Mouse (Mus musculus): ENCODE measurements around the gene Gm10717.
A peak's percentile ranks its signal among the peaks of the same experiment; 100 is the strongest.
"Not testable (repeated sequence)": the region's sequence is repeated elsewhere in the genome, so short reads cannot be mapped to it uniquely, and the experiment has no call there.

Gm10717 gene

DNA sequence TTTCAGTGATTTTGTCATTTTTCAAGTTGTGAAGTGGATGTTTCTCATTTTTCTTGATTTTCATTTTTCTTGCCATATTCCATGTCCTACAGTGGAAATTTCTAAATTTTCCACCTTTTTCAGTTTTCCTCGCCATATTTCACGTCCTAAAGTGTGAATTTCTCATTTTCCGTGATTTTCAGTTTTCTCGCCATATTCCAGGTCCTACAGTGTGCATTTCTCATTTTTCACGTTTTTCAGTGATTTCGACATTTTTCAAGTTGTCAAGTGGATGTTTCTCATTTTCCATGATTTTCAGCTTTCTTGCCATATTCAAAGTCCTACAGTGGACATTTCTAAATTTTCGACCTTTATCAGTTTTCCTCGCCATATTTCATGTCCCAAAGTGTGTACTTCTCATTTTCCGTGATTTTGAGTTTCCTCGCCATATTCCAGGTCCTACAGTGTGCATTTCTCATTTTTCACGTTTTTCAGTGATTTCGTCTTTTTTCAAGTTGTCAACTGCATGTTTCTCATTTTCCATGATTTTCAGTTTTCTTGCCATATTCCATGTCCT is at the start of gene Gm10717:
Gene Gm10717, plus strand, starts transcription at position 506 of the 556 bp plus-strand sequence.
- not testable (repeated sequence) for DNase-seq (ENCODE audit: low spot score)

DNA sequence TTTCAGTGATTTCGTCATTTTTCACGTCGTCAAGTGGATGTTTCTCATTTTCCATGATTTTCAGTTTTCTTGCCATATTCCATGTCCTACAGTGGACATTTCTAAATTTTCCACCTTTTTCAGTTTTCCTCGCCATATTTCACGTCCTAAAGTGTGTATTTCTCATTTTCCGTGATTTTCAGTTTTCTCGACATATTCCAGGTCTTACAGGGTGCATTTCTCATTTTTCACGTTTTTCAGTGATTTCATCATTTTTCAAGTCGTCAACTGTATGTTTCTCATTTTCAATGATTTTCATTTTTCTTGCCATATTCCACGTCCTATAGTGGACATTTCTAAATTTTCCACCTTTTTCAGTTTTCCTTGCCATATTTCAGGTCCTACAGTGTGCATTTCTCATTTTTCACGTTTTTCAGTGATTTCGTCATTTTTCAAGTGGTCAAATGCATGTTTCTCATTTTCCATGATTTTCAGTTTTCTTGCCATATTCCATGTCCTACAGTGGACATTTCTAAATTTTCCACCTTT is 24.7 kb upstream of the Gm10717 start, which contains the start of gene Gm10722:
Gene Gm10722, plus strand, starts transcription at position 478 of the 528 bp plus-strand sequence.
- DNase-seq (ENCODE audit: low spot score), result peak; percentile 50

DNA sequence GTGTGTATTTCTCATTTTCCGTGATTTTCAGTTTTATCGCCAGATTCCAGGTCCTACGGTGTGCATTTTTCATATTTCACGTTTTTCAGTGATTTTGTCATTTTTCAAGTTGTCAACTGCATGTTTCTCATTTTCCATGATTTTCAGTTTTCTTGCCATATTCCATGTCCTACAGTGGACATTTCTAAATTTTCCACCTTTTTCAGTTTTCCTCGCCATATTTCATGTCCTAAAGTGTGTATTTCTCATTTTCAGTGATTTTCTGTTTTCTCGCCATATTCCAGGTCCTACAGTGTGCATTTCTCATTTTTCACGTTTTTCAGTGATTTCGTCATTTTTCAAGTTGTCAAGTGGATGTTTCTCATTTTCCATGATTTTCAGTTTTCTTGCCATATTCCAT is 24.2 kb upstream of the Gm10717 start:
- not testable (repeated sequence) for DNase-seq (ENCODE audit: low spot score)

- peak; percentile 24 for DNase-seq (ENCODE audit: low spot score)
Observed at GRCm38 (mm10) chr9:3001948-3002659, 23.1 kb upstream of the Gm10717 start.

GRCm38 (mm10) chr9:3002794-3003396 is 22.3 kb upstream of the Gm10717 start, which contains the start of gene Gm11168:
TSS of gene Gm11168 (plus strand) at chr9:3003346.
- DNase-seq (ENCODE audit: low spot score), result not testable (repeated sequence)

- DNase-seq (ENCODE audit: low spot score), result not testable (repeated sequence)
Observed at GRCm38 (mm10) chr9:3006179-3006578, 19.0 kb upstream of the Gm10717 start.

DNA sequence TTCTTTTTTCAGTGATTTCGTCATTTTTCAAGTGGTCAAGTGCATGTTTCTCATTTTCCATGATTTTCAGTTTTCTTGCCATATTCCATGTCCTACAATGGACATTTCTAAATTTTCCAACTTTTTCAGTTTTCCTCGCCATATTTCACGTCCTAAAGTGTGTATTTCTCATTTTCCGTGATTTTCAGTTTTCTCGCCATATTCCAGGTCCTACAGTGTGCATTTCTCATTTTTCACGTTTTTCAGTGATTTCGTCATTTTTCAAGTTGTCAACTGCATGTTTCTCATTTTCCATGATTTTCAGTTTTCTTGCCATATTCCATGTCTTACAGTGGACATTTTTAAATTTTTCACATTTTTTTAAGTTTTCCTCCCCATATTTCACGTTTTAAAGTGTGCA is 18.6 kb upstream of the Gm10717 start:
- DNase-seq (ENCODE audit: low spot score), result not testable (repeated sequence)

GRCm38 (mm10) chr9:3007272-3007671 is 17.9 kb upstream of the Gm10717 start:
- peak; percentile 10 for DNase-seq (ENCODE audit: low spot score)

DNA sequence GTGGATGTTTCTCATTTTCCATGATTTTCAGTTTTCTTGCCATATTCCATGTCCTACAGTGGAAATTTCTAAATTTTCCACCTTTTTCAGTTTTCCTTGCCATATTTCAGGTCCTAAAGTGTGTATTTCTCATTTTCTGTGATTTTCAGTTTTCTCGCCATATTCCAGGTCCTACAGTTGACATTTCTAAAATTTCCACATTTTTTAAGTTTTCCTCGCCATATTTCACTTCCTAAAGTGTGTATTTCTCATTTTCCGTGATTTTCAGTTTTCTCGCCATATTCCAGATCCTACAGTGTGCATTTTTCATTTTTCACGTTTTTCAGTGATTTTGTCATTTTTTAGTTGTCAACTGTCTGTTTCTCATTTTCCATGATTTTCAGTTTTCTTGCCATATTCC is 15.9 kb upstream of the Gm10717 start:
- not testable (repeated sequence) for DNase-seq (ENCODE audit: low spot score)

DNA sequence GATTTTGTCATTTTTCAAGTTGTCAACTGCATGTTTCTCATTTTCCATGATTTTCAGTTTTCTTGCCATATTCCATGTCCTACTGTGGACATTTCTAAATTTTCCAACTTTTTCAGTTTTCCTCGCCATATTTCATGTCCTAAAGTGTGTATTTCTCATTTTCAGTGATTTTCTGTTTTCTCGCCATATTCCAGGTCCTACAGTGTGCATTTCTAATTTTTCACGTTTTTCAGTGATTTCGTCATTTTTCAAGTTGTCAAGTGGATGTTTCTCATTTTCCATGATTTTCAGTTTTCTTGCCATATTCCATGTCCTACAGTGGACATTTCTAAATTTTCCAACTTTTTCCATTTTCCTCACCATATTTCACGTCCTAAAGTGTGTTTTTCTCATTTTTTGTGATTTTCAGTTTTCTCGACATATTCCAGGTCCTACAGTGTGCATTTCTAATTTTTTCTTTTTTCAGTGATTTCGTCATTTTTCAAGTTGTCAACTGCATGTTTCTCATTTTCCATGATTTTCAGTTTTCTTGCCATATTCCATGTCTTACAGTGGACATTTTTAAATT is 13.1 kb upstream of the Gm10717 start:
- DNase-seq (ENCODE audit: low spot score), result not testable (repeated sequence)

- DNase-seq (ENCODE audit: low spot score), result not testable (repeated sequence)
Observed at GRCm38 (mm10) chr9:3012733-3013279, 12.4 kb upstream of the Gm10717 start, which contains the start of gene Gm10721. TSS of gene Gm10721 (plus strand) at chr9:3013140.

DNA sequence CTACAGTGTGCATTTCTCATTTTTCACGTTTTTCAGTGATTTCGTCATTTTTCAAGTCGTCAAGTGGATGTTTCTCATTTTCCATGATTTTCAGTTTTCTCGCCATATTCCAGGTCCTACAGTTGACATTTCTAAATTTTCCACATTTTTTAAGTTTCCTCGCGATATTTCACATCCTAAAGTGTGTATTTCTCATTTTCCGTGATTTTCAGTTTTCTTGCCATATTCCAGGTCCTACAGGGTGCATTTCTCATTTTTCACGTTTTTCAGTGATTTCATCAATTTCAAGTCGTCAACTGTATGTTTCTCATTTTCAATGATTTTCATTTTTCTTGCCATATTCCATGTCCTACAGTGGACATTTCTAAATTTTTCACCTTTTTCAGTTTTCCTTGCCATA is 9.9 kb upstream of the Gm10717 start, which contains the start of gene Gm10720:
Gene Gm10720, plus strand, starts transcription at position 301 of the 400 bp plus-strand sequence.
- DNase-seq (ENCODE audit: low spot score), result not testable (repeated sequence)

- DNase-seq (ENCODE audit: low spot score), result not testable (repeated sequence)
Observed at GRCm38 (mm10) chr9:3015896-3016295, 9.3 kb upstream of the Gm10717 start.

DNA sequence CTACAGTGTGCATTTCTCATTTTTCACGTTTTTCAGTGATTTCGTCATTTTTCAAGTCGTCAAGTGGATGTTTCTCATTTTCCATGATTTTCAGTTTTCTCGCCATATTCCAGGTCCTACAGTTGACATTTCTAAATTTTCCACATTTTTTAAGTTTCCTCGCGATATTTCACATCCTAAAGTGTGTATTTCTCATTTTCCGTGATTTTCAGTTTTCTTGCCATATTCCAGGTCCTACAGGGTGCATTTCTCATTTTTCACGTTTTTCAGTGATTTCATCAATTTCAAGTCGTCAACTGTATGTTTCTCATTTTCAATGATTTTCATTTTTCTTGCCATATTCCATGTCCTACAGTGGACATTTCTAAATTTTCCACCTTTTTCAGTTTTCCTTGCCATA is 8.1 kb upstream of the Gm10717 start, which contains the start of gene Gm10719:
Gene Gm10719, plus strand, starts transcription at position 301 of the 400 bp plus-strand sequence.
- DNase-seq (ENCODE audit: low spot score), result not testable (repeated sequence)

- not testable (repeated sequence) for DNase-seq (ENCODE audit: low spot score)
Observed at GRCm38 (mm10) chr9:3018944-3019343, 6.3 kb upstream of the Gm10717 start.

GRCm38 (mm10) chr9:3019835-3020727 is 5.1 kb upstream of the Gm10717 start:
- not testable (repeated sequence) for DNase-seq (ENCODE audit: low spot score)

DNA sequence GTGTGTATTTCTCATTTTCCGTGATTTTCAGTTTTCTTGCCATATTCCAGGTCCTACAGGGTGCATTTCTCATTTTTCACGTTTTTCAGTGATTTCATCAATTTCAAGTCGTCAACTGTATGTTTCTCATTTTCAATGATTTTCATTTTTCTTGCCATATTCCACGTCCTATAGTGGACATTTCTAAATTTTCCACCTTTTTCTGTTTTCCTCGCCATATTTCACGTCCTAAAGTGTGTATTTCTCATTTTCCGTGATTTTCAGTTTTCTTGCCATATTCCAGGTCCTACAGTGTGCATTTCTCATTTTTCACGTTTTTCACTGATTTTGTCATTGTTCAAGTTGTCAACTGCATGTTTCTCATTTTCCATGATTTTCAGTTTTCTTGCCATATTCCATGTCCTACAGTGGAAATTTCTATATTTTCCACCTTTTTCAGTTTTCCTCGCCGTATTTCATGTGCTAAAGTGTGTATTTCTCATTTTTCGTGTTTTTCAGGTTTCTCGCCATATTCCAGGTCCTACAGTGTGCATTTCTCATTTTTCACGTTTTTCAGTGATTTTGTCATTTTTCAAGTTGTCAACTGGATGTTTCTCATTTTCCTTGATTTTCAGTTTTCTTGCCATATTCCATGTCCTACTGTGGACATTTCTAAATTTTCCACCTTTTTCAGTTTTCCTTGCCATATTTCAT is 2.8 kb upstream of the Gm10717 start:
- DNase-seq (ENCODE audit: low spot score), result peak; percentile 15

- not testable (repeated sequence) for DNase-seq (ENCODE audit: low spot score)
Observed at GRCm38 (mm10) chr9:3023312-3023984, 1.8 kb upstream of the Gm10717 start, which contains the start of gene Gm10718. TSS of gene Gm10718 (plus strand) at chr9:3023547.

DNA sequence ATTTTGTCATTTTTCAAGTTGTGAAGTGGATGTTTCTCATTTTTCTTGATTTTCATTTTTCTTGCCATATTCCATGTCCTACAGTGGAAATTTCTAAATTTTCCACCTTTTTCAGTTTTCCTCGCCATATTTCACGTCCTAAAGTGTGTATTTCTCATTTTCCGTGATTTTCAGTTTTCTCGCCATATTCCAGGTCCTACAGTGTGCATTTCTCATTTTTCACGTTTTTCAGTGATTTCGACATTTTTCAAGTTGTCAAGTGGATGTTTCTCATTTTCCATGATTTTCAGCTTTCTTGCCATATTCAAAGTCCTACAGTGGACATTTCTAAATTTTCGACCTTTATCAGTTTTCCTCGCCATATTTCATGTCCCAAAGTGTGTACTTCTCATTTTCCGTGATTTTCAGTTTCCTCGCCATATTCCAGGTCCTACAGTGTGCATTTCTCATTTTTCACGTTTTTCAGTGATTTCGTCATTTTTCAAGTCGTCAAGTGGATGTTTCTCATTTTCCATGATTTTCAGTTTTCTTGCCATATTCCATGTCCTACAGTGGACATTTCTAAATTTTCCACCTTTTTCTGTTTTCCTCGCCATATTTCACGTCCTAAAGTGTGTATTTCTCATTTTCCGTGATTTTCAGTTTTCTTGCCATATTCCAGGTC is 1.1 kb upstream of the Gm10717 start:
- not testable (repeated sequence) for DNase-seq (ENCODE audit: low spot score)

Data from embryo, embryonic 10.5 days (tissue).